Mouse (Mus musculus) adrenal gland, postnatal 25 days (tissue): ENCODE results near the gene Gm21616. TPM values are rescaled to one million over a fixed set of nuclear protein-coding genes. Genes with fewer than 3 reads are reported as not detected.
"Not testable (repeated sequence)": the region's sequence is repeated elsewhere in the genome, so short reads cannot be mapped to it uniquely, and the experiment has no call there.

Source experiments
- DNase-seq: peaks from one replicate; pipeline ENCODE4 v3.0.0; 2021; ENCODE audit warnings: mixed read lengths
- long read RNA-seq: library from polyadenylated mRNA; stranded (forward); transcript quantifications from one replicate; pipeline ENCODE4 v2.0.0, GENCODE M21; 2021
- total RNA-seq: library from RNA; stranded (reverse); gene quantifications from 2 replicates; pipeline ENCODE4 v1.2.3, GENCODE M21; 2021

Gene Gm21616
- total RNA-seq = not detected in 2 replicates
- long read RNA-seq = 0 reads

DNA sequence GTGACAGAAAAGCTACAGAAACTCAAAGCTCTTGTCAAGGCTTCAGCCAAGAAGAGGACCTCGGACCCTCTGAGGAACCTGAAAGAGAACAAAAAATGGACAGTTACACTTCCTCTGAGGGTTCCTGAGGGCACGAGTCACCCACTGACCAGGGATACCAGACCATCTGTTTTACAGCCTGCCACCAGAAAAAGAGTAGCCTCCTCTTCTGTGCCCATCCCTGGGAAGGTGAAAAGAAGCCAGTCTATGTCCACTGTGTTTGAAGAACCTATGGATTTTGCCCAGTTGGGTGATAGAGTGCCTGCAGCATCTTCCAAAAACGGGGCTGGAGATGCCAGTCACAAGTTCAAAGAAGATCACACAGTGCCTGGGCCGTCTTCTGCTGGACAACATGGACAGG is at the start of gene Gm21616:
TSS of gene Gm21616 (plus strand) at position 301 of the 400 bp plus-strand sequence.
- DNase-seq = not testable (repeated sequence)
